Mouse (Mus musculus) lung, adult 2 months (tissue): Measurements from ENCODE around the gene Tfap2a.

ENCODE experiments used
- CTCF ChIP-seq: fragments of 200-500 bp; IDR thresholded peaks from 2 replicates; pipeline ENCODE4 v1.5.1; 2011; ENCODE audit warnings: mild to moderate bottlenecking, low read length, control low read depth; ENCODE audit not compliant: insufficient read depth
- POLR2A ChIP-seq: fragments of 200-500 bp; IDR thresholded peaks from 2 replicates; pipeline ENCODE4 v1.6.1; 2011; ENCODE audit warnings: low read depth, mild to moderate bottlenecking, control low read depth, low read length, borderline replicate concordance; ENCODE audit errors: extremely low read depth

GRCm38 (mm10) chr13:40741436-40741835 is 3.3 kb upstream of the Tfap2a start:
- TF ChIP-seq POLR2A = no peak
- TF ChIP-seq CTCF = no peak
